Mouse (Mus musculus) Muller cell, postnatal 12 days (primary cell): ENCODE data around the gene Lhx5.
A peak's percentile ranks its signal among the peaks of the same experiment; 100 is the strongest.

Experiments used
- DNase-seq: peaks from one replicate; pipeline ENCODE4 v3.0.0-alpha.2; 2015; ENCODE audit errors: inconsistent ontology term

Lhx5 gene

DNA sequence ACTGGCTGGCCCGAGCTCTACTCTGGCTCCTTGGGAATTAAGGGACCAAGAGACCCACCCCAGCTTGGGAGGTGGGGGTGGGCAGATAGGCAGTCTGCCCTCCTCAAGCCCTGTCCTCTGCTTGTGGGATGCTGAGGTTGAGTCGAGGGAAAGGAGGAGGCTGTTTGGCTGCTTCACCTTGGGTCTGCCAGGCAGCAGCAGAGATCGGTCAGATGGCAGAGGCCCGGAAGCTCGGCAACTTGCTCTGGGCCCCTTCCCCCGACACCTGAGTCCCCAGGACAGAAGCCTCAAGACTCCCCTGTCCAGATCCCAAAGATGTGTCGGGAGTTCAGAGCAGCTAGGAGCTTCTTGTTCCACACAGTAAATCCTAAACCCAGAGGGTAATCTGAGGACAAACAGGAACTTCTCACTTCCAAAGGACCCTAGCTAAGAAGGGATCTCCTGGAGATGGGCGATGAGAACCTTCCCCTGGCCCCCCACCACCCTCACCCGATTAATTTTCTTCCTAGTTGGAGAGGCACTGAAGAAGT, 1.1 kb downstream of the Lhx5 start:
- DNase-seq: no peak

GRCm38 (mm10) chr5:120433135-120433760, 1.7 kb downstream of the Lhx5 start:
- DNase-seq: no peak

- no peak for DNase-seq
These were observed 2.8 kb downstream of the Lhx5 start for GRCm38 (mm10) chr5:120434231-120434735.

- no peak for DNase-seq
These were observed 3.6 kb downstream of the Lhx5 start for GRCm38 (mm10) chr5:120435006-120435681.

- no peak for DNase-seq
These were observed 4.4 kb downstream of the Lhx5 start for GRCm38 (mm10) chr5:120435731-120436501.

DNA sequence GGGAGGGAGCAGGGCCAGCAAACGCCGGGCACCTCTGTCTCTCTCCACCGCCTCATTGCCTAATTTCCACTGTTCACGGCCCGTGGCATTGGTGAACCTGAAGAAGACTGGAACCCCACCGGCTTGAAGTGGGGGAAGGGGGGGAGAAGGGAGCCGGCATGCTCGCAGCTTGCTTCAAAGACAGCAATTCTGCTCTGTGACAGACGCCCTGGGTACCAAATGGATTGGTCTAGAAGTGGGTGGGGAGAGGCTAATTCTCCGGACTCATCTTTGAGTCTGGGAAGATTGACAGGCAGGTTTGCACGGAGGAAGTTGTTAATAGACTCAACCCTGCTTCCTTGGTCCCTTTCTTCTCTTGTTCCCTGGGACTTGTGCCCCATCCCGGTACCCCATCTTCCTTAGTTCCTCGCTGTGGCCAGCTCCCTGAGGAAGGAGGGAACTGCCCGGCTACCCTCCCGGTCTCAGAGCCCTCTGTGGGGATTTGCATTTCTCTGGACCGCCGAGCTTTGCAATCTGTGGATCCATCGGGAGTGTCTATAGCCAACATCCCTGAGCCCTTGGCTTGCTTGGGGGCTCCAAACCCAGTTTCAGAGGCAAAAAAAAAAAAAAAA, 5.5 kb downstream of the Lhx5 start:
- DNase-seq: no peak

DNA sequence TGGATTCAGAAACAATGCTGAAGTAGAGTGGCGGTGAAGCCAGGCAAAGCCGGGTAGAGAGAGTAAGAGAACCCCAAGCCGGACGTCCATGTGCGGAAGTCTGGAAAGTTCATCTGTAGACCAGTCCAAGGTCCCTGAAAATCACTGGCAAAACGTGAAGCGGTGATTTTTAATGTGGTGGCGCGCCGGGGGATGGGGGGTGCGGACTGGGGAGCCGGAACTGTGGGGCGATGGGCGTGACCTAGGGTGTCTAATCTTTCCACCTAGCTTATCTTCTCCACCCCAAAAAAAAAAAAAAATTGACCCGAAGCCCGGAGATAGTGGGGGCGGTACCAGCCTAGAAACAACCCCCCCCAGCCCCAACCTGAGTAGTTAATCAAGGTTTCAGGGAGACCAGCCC, 6.0 kb downstream of the Lhx5 start:
- DNase-seq: no peak

GRCm38 (mm10) chr5:120437986-120438385, 6.5 kb downstream of the Lhx5 start:
- no peak for DNase-seq

GRCm38 (mm10) chr5:120438469-120438868, 7.0 kb downstream of the Lhx5 start:
- DNase-seq: no peak

DNA sequence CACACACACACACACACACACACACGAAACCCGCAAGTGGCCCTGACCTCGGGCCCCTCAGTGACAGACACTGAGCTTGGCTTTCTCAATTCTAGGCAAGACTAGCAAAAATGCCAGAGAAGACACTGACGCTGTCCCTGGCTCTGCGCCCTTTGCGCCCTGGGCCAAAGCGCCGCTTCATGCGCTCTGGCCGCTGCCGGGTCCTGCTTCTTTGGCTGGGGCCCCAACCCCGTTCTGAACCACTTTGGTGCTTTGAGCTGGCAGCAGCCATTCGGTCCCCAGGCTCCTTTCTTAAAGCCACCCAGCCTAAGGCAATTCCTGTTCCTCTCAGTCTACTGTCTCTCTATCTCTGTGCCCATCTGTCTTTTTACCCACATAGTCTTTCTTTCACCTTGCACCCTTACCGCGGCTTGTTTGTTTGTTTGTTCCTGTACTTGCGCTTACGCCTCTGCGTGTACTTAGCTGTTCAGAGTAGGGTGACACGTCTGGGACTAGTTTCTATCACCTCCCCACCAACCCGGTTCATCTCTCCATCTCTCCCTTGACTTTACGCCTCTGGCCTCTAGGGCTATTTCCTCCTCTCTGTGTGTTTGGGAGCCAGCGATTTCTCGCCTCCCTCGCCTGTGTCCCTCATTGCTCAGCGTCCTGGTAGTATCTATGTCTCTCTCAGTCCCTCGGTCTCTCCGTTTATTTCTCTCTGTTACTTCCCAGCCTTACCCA, 7.7 kb downstream of the Lhx5 start:
- DNase-seq: peak; percentile 51

DNA sequence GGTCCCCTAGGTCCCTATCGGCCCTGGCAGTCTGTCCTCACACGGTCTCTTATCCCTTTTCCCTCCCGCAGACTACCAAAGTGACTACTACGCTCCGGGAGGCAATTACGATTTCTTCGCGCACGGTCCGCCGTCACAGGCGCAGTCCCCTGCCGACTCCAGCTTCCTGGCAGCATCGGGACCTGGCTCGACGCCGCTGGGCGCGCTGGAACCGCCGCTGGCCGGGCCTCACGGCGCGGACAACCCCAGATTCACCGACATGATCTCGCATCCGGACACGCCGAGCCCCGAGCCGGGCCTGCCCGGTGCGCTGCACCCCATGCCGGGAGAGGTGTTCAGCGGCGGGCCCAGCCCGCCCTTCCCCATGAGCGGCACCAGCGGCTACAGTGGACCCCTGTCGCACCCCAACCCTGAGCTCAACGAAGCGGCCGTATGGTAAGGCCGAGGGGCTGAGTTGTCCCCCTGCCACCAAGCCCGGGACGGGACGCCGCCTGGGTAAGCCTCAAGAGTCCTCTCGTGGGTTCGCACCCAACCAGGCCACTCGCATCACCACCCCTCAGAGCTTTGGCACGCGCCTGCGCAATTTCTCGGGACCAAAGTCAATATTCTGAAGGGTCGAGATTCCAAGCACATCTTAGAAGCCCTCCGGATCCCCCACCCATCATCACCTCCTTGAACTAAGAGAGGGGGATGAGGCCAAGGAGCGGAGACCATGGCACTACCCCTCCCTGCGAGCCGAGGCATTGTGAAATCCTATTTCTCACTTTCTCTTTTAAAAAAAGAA, 8.6 kb downstream of the Lhx5 start:
- DNase-seq: no peak

- peak; percentile 83 for DNase-seq
These were observed 9.2 kb downstream of the Lhx5 start for GRCm38 (mm10) chr5:120440733-120441132.

DNA sequence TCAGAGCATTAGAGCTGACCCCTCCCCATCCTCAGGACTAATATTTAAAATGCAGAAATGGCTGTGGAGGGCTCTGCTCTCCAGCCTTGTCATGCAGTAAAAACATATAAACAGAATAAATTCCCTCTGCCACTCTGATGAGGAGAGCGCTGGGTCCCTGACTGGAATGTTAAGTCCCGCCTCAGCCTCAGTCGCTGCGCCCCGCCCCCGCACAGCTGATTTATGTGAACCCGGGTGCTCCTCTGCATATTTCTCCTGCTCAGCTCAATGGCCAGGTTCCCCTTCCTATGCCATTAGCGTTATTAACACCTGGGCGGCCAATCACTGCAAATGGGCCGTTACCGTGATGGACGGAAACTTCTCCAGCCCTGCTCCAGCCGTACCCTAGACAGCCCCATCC, 15.8 kb downstream of the Lhx5 start:
- DNase-seq: no peak

DNA sequence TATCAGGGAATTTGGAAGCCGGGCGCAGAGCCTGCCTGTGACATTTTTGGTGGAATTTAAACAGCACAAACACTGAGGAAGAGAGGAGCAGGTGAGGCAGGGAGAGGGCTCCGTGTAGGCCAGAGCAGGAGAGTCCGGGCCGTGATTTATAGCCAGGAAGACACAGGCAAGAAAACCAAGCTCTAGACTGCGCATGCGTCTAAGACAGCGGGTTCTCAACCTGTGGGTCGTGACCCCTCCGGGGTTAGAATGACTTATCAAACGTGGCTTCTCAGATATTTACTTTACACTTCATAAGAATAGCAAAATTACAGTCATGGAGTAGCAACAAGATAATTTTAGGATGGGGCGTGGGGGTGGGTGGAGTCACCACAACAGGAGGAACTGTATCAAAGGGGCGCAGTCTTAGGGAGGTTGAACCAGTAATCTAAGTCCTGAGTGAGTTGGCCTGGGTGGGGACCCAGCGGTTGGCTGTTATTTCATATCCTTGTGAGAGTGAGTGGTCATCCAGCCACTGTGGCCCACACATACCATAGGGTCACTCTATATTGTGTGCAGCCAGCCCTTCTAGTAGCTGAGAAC, 23.3 kb downstream of the Lhx5 start:
- no peak for DNase-seq

GRCm38 (mm10) chr5:120456253-120456652, 24.8 kb downstream of the Lhx5 start:
- DNase-seq: no peak

- no peak for DNase-seq
These were observed 25.5 kb downstream of the Lhx5 start for GRCm38 (mm10) chr5:120456841-120457554.

DNA sequence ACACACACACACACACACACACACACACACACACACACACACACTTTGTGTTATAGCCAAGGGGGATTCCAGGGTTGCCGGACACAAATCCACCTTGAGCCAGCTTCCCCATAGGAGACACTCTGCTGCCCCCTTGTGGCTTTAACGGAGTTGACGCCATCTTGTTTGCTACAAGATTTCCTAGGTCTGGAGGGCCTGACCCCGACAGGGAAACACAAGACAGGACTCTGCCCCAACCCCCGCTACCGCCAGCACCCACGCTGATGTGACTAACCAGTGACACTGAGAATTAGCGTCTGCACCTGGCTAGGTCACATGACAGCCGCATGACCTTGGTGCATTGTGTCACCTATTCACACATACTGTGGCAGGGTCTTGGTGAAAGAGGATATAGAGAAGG, 26.1 kb downstream of the Lhx5 start:
- peak; percentile 42 for DNase-seq

- DNase-seq: no peak
These were observed 27.6 kb downstream of the Lhx5 start for GRCm38 (mm10) chr5:120459133-120459532.

DNA sequence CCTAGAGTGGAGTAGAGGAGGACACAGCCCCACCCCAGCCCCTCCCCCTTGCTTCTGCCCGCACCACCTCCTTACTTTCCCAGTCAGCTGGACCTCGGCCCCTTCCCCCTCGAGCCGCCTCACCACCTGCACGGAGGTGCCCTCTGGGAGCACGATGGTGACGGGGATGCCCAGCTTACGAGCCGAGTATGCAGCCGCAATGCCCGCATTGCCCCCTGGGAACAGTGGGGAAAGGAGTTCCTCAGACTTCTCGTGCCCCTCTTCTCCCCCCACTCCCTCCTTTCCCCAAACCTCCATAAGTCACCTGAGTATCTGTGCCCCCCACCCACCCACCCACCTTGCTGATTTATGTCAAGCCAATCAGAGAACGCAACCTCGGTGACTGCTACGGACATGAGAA, 30.4 kb downstream of the Lhx5 start:
- no peak for DNase-seq

DNA sequence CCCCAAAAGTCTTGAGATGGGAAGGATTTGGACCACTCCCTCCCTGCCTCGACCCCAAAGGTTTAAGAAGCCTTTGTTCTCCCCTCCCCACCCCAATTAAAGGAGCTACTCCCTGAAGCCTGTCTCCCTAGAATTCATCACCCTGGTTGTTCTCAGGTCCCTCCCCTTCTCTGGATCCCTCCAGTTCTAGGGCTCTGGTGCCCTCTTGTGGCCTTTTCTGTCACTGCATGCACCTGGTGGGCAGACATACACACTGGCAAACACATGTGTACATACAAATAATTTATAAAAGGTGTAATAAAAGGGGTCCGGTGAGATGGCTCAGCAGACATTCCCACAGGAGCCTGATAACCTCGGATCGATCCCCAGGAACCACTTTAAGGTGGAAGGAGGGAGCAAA, 32.8 kb downstream of the Lhx5 start:
- no peak for DNase-seq
